Mouse (Mus musculus) frontal cortex, postnatal 36 days (tissue): ENCODE measurements around the gene Pard3b.
"Not testable (repeated sequence)": the region's sequence is repeated elsewhere in the genome, so short reads cannot be mapped to it uniquely, and the experiment has no call there.

Experiments used
- DNase-seq, 2 experiments: peaks; one replicate each; pipeline ENCODE4 v3.0.0; 2022; ENCODE audit warnings: low spot score in 2 of 2

Gene Pard3b

DNA sequence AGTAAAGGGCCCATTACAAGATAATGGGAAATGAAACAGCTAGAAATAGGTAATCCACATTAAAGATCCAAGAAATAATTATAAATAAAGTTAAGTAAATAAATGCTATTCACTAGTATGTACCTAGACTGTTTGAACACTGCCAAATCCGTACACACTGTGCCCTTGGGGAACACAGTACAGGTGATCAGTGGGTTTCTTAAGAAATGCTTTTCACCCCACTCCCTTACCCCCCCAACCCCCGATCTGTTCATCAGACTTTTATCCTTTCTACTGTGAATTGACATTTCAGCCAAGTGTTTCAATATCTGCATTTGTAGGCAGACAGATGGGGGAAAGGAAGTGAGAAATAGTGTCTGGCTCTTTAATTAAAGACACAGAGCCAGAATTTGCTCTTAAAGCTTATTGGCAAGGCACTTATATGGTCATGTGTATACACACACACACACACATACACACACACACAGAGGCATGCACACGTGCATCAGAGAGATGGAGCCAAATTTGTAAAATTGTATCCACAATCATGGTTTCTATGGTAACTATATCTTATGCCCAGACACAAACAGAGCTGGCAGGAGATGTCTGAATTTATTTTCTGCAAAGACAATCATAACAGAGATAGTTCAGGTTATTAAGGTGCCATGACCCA, 938.4 kb downstream of the Pard3b start:
- no peak for DNase-seq

DNA sequence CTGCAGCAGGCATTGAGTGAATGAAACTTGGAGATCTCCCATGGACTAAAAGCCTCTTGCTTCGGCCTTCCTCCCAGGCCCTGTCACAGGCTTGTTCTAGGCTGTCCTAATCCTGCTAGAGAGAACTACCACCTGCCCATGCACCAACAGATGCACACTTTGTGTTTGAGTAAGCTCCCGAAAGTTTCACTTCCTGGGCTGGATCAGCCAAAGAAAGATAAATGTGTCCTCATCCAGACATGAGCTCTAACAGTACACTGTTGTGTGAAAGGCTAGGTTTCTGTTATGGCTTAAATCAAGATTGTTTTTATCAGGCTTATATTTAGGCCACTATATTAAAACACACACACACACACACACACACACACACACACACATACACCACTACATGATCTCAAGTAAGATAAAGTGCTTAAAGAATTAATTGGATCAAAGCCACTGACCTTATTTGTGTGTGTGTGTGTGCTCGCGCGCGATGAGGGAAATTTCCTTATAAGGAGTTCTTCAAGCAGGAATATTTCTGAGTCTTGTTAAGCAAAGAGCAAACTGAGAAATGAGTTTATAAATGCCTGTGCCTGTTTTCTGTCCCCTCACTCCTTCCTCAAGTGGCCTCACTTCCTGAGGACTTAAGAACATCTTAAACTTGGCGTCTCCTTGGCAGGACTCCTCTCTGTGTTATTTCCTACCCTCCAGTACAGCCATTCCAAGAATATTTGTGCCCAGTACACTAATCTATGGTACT, 940.6 kb downstream of the Pard3b start:
- no peak for DNase-seq

DNA sequence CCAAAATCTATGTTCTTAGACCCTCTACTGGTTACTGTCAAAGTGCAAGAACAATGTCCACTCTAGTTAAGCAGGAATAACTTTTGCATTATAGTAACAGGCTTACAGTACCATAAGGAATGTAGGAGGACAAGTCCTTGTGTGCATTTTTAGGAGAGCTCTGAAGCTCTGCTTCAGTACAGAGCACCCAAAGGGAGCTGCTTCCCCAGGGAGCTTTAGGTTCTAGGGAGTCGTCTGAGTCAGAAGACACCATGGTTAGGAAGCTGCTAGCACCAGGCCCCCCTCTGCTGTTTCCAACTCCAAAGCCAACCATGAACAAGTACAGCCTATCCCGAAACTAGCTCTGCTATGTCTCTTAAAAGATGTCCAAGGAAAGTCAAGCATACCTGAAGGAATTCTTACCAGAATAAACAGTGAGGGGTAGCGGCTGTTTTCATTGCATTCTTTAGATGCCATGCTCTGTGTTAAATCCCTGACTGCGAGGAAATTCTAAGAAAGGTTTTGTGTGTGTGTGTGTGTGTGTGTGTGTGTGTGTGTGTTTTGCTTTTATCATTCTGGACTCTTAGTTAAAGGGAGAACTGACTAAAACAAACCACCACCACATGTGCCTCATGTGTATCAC, 941.8 kb downstream of the Pard3b start:
- peak in 1 of 2 experiments; percentile 4 for DNase-seq

DNA sequence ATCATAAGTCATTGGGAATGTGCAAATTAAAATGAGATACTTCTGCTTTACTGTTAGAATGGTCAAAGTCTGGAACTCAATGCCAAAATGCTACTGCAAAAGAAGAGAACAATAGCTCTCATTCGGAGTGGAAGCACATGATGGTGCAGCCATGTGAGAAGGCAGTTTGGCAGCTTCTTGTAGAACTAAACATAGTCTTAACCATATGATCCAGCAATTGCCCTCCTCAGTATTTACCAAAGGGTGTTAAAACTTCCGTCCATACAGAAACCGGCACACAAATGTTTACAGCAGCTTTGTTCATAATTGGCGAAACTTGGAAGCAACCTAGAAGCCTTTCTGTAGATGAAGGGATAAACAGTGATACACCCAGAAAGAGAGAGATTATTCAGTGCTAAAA, 943.9 kb downstream of the Pard3b start:
- no peak for DNase-seq

DNA sequence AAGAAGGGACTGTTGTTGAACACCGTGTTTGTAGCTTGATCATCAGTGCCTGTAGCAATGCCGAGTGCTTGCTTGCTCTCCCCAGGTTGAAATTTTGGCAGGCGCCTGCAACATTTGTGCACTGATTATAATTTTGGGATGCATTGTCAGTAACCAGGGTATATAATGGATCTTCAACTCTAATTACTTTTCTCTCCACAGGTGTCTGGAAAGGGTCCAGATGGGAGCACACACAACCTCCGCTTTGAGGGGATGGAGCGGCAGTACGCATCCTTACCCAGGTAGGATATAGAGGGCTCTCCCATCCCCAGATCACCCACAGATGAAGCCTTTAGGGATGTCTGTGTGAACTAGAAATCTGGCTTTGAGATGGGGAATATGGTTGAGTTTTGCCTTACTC, 948.9 kb downstream of the Pard3b start:
- no peak for DNase-seq

DNA sequence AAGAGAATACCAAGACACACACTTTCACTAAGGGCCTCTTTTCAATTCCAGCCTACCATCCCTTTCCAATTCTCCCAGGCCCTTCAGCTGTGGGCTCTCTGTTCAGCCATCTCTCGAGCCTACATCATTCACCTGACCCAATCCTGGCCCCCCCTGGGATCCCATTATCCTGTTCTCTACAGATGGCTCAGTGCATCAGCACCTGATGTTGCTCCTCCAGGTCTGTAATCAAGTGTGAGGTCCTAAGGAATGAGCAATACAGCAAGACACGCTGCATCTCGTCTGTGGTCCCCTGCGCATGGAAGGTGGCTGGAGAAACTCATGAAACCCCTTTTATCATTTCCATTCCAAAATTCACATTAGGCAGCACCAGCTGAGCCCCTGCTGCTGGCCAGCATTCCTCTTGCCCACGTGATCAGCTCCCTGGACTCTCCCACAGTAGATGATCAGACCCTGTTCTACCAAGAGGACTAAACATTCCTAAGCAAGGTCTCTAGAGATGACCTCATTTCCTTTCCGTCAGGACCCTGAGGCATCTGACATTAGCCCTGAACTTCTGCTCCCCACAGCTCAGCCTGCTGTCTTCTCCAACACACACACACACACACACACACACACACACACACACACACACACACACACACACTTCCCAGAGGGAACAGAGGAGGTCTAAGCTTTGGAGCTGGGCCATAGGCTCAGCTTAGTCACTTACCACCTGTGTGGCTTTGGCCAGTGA, 952.8 kb downstream of the Pard3b start:
- DNase-seq = no peak

DNA sequence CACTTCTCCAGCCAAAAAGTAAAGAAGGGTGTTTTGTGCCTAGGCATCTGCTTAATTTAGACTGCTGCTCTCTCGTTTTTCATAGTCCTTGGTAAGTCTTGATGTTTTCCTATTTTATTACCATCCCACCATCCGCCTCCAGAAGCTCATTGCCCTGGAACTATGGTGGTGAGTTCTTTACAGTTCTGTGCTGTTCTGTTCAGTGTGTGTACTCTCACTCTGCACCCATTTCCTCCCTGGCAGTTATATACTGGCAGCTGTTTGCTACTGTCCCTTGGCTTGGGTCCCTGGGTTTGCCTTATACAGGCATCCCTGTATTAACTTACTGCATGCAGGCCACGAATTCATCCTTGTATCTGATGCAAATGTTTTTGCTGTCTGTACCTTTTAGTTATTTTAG, 956.8 kb downstream of the Pard3b start:
- DNase-seq = peak; percentile 24 to 44

DNA sequence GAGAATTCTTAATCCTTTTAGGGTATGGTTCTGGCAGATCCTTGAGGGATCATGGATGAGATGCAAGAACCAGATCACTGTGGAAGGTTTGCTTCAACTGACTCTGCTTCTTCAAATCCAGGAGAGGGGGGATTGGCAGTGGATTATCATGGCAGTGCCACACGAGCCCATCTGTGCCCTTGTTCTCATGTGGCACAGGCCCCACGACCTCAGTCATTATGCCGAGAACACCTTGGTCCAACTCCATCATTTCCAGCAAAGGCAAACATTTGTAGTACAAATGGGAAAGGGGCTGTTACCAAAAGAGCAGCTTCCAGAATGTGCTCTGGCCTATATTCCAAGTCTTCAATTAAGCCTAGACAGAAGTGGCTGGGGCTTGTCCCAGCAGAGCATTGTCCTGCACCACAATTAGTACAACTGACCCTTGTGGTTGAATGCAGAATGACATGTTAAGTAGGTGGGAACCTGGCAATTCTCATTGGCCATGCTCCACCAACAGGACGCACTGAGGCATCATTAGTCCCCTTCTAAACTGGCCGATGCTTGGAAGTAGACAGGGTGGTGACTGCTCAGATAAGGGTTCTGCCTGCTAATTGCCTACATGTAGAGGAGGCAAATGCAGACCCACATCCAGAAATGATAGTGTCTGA, 959.3 kb downstream of the Pard3b start:
- no peak for DNase-seq

DNA sequence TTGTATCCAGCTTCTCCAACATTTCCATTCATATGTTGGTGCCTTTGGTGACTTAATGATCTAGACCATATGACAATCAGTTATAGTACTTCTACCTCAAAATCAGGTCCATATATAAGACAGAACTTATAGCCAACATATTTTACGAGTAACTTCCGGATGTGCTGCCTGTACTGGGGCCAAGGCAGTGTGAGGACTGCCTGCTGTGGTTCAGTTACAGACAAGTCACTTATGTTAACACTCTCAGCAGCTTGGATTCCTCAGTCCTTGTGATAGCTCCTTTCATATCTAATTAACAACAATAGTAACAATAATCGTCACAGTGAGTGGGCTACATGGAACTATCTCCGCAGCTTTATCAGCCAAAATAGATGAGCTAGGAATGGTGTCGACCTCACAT, 959.9 kb downstream of the Pard3b start:
- no peak for DNase-seq

DNA sequence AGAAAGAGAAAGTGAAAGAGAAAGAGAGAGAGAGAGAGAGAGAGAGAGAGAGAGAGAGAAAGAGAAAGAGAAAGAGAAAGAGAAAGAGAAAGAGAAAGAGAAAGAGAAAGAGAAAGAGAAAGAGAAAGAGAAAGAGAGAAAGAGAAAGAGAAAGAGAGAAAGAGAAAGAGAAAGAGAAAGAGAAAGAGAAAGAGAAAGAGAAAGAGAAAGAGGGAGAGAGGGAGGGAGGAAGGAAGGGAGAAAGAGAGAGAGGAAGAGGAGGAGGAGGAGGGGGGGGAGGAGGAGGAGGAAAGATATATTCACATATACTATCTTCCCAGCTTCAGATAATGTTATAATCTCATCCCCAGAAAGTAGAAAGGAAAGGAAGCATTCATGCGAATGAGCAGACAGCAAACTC, 966.0 kb downstream of the Pard3b start:
- not testable (repeated sequence) for DNase-seq

DNA sequence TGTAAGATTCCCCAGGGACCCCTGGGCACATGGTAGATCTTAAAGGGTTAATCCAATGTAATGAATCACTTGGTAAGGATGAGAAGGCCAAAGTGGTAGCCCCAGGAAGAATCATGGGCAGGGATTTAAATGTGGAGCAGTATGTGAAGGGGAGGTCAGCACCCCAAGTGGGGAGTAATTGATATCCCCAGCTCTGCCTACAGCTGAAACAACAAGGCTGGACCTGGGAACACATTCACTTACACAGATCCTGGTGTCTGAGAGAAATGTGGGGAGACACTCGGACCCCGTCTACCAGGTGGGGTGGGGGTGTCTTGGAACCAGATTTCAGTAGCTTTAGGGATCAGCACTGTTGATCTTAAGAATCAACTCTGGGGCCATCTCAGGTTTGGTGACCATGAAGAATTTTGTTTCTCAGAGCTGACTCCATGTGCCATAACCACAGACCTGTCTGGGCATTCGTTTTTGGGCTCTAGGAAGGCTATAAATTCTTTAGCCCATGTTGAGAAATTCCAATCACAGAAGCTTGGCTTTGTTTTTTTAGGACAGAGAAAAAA, 979.6 kb downstream of the Pard3b start:
- DNase-seq = no peak

DNA sequence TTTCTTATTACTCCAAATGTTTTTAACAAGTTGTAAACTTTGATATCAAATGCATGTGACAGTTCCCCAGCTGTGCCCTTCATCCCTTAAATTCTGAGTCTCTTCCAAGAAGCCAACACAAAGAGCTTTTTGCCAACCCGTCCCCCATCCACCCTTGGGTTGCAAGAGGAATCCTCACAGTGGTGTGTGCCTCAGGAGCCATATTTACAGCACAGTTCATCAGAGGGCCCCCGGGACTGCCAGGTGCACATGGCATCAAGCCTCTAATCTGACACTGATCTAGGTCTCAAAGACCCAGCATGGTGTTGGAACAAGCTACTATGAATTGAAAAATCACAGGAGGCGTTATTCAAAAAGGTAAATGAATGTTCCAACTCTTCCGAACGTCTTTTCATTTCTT, 980.8 kb downstream of the Pard3b start:
- no peak for DNase-seq

DNA sequence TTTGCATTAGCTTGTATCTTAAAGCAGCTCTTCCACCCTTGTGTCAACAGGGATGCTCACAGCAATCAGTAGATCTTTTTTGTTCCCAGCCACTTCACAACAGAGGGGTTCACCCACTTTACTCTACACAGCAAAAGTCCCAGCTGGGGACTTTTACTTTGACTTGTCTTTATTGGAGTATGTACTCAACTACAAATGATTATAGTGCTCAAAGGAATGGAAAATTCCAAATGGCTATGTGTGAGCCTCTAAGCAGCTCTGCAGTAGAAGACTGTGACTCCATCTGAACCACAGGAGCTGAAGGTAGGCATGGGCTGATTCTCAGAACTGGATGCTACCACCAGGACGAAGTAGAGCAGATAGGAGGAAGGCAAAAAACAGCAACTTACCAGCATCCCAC, 983.8 kb downstream of the Pard3b start:
- DNase-seq = no peak

DNA sequence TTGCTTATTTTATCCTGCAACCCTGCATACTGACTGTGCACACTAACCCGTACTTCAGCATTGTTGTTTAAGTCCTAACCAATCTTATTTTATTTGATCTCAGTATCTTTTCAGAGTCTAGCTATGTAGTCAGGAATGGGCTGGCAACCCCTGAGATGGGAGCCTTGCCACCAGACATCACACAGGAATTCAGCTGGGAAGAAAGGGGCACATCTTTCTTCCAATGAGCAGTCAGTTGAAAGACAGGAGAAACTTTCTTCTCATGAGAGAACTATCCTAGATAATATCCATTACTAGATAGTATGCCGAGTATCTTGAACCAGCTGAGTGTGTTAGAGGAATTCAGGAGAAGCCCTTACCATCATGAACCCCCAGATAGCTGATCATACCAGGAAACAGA, 985.5 kb downstream of the Pard3b start:
- no peak for DNase-seq

DNA sequence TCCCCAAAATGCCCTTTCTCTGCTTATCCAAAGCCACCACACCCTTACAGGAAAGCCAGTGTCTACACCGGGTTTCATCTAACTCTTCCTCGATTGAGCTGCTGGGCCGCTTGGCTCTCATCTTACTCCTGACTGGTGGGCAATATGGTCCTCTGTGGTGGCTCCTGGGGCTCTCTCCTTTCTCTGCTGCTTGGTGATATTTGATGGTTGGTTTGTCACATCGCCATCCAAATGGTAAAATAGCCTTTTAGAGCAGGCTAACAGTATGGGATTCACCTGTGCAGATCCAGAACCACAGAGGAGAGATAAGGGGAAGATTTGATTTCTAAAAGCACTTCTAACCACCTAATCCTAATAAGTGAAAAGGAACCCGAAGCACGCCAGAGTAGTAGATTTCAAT, 986.2 kb downstream of the Pard3b start:
- no peak for DNase-seq

DNA sequence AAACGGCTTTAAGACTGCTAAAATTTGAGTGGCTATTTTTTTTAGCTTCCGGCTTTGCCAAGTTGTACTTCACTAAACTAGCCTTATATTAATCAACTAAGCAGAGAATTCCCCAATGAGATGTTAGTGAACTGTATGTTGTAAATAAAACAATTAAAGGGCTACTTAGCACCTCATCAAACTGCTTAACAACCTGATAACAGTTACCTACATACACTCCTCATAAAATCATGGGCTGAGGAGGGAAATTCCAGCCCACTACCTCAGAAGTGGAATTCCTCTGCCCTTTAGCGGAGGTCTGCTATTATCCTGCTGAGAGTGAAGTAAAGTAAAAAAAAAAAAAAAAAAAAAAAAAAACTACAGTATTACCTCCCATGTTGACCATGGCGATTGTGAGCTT, 986.7 kb downstream of the Pard3b start:
- DNase-seq = no peak

DNA sequence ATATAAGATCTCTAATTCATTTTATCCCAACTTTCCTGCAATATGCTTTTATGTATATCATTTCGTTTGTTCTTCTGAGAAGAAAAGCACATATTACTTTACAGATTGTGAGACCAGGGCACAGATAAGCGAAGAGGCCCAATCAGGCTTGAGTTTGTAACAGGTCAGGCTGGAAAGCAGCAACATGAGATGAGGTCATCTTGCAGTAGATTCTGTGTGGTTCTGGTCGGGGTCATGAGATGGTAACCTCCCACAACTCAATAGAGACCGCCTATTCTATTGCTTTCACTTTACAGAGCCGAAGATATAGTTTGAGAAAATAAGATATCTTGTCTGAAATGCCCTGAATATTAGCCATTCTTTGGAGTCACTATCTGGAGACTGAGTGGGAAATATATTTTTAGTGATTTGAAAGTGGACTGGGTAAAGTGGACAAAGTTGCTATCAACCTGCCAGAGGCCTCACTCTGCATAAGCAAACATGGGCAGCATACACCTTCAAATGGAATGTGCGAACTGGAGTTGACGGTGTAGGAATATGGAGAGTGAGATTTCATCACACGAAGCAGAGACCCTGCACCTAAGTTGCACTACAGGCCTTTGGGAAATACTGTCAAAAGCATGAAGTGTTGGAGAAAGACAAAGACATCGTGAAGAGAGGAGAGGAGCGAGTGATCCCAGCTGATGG, 987.3 kb downstream of the Pard3b start:
- DNase-seq = no peak

DNA sequence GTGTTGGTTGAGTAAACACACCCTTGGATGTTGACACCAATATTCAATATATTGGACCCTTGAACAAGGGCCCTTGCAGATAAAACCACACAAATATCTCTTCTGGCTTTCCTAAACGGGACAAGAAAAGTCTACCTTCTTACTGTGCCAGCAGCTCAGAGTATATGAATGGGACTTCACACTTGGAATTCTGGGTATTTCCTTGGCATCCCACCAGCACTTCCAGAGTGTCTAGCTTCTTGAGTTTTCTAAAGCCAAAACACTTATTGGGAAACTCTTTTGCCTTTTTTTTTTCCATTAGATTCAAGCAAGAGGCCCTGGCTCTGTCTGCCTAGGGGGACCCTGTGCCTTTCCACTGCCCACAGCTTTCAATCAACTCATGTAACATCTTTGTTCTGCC, 991.3 kb downstream of the Pard3b start:
- DNase-seq = peak in 1 of 2 experiments; percentile 17

DNA sequence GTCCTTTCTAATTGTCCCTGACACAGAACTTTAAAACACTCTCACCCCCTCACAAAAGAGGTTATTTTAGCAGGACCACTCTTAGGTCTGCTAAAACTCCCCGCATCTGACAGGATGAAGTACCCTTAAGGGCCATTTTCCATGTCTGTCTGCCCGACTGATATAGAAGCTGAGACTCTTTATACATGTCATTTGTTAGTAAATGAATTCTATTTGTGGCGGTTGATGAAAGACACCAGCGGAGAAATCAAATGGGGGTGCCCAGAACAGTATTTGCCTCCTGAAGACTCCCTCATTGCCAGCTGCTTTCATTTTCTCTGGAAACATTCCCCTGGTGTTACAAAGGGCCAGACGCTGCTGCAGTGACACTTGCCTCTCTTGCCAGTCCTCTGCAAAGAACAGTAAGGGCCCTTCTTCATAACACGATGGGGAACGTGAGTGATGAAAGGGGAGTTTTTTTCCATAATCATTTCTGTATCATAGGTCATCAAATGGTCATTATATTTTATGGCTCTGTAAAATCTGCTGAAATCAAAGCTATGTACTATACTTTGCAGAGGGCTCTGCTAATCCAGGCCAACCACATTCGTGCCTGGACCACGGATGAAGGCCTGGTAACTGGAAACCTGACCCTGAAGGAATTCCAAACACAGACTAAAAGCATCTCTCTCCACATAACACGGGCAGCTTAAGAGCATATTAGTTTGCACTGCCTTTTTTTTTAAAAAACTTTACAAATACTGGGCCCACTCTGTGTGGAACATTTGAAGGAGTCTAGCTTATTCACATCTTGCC, 993.1 kb downstream of the Pard3b start:
- DNase-seq = no peak

DNA sequence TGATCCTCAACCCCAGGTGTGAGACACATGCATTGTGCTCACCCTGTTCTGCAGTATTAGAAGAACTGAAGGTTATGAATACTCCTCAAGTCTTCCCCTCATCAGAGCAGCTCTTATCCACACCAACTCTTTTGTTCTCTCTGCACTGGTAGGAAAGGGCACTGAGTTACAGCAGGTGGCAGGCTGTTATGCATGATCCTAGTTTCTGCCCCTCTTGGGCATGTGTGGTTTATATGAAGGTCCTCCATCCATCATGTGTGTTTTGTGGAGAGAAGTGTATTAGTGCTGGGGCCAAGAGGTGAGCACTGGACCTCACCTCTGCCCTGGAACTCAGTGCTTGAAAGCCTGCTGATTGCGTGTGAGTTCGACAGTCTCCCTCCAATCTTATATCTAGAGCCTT, 994.3 kb downstream of the Pard3b start:
- DNase-seq = no peak
